Mouse (Mus musculus): ENCODE results near the gene Entpd2. TPM values are rescaled to one million over a fixed set of nuclear protein-coding genes. Genes with fewer than 3 reads are reported as not detected.

Entpd2 gene
- polyA plus RNA-seq, 1 experiment from 2014 or later = 3.6 TPM

GRCm38 (mm10) chr2:25423626-25424025 is 28.0 kb downstream of the Entpd2 start:
- no peak overlapping the region for H3K4me2 ChIP-seq
- peaks cover 4% of the 10 kb centered on the region; the same call in 1 of the 2 replicates for H3K4me1 ChIP-seq (replicated peaks)
- H3K4me3 ChIP-seq = no peak overlapping the region
- H3K9ac ChIP-seq = no peak overlapping the region
- H3K9me3 ChIP-seq = no peaks in the 10 kb centered on the region
- H3K36me3 ChIP-seq = no peaks in the 10 kb centered on the region
- 54% methylated on average over 1 of the region's 1 CpGs for WGBS
- peaks cover 40% of the 10 kb centered on the region for H3K27me3 ChIP-seq
- H3K27ac ChIP-seq = no peak overlapping the region
- no peak for ATAC-seq (ENCODE audit: low FRiP score)

GRCm38 (mm10) chr2:25425481-25425880 is 29.8 kb downstream of the Entpd2 start:
- Histone ChIP-seq H3K9me3 (no peaks in the 10 kb centered on the region), H3K27me3 (peaks cover 46% of the 10 kb centered on the region), H3K4me3 (no peak overlapping the region), H3K9ac (no peak overlapping the region), H3K4me2 (no peak overlapping the region), H3K36me3 (no peaks in the 10 kb centered on the region), H3K27ac (no peak overlapping the region), H3K4me1 (replicated peaks) (peaks cover 21% of the 10 kb centered on the region)
- WGBS = 52% methylated on average over 27 of the region's 27 CpGs
- ATAC-seq (ENCODE audit: low FRiP score) = no peak

GRCm38 (mm10) chr2:25426721-25427191 is 31.1 kb downstream of the Entpd2 start:
- H3K36me3 ChIP-seq = no peaks in the 10 kb centered on the region
- no peak overlapping the region for H3K4me3 ChIP-seq
- no peak for ATAC-seq (ENCODE audit: low FRiP score)
- no peak overlapping the region; the same call in 1 of the 2 replicates for H3K27ac ChIP-seq
- peaks cover 46% of the 10 kb centered on the region for H3K27me3 ChIP-seq
- WGBS = 30% methylated on average over 5 of the region's 5 CpGs
- no peak overlapping the region for H3K4me2 ChIP-seq
- no peaks in the 10 kb centered on the region for H3K9me3 ChIP-seq
- no peak overlapping the region for H3K9ac ChIP-seq
- peaks cover 33% of the 10 kb centered on the region for H3K4me1 ChIP-seq (replicated peaks)

GRCm38 (mm10) chr2:25427256-25427655 is 31.6 kb downstream of the Entpd2 start:
- Histone ChIP-seq H3K4me3 (no peak overlapping the region), H3K36me3 (no peaks in the 10 kb centered on the region), H3K9ac (no peak overlapping the region), H3K9me3 (no peaks in the 10 kb centered on the region), H3K27me3 (peaks cover 46% of the 10 kb centered on the region), H3K4me1 (replicated peaks) (peaks cover 38% of the 10 kb centered on the region), H3K27ac (no peak overlapping the region; the same call in 1 of the 2 replicates), H3K4me2 (no peak overlapping the region)
- no peak for ATAC-seq (ENCODE audit: low FRiP score)
- 91% methylated on average over 5 of the region's 5 CpGs for WGBS

GRCm38 (mm10) chr2:25428442-25429236 is 33.0 kb downstream of the Entpd2 start, which contains the start of gene Abca2:
Gene Abca2, plus strand, starts transcription at chr2:25428703.
- Histone ChIP-seq H3K27me3 (peaks cover 34% of the 10 kb centered on the region), H3K9me3 (no peaks in the 10 kb centered on the region), H3K4me2 (peak within 1 kb of the TSS; percentile 85), H3K9ac (peak within 1 kb of the TSS; percentile 88), H3K36me3 (peaks cover 9% of the 10 kb centered on the region), H3K4me3 (peak within 1 kb of the TSS; percentile 76), H3K4me1 (replicated peaks) (peaks cover 39% of the 10 kb centered on the region), H3K27ac (peak within 1 kb of the TSS; percentile 93)
- ATAC-seq (ENCODE audit: low FRiP score) = peak; percentile 89
- WGBS = under 1% methylated on average over 83 of the region's 89 CpGs

- no peaks in the 10 kb centered on the region for H3K9me3 ChIP-seq
- peak overlapping the region; percentile 3 for H3K27ac ChIP-seq
- H3K4me3 ChIP-seq = peak overlapping the region; percentile 76
- H3K4me1 ChIP-seq (replicated peaks) = peaks cover 39% of the 10 kb centered on the region
- peaks cover 18% of the 10 kb centered on the region for H3K36me3 ChIP-seq
- whole genome bisulfite sequencing = 76% methylated on average over 5 of the region's 5 CpGs
- no peak for ATAC-seq (ENCODE audit: low FRiP score)
- peak overlapping the region; percentile 88 for H3K9ac ChIP-seq
- peaks cover 26% of the 10 kb centered on the region for H3K27me3 ChIP-seq
- H3K4me2 ChIP-seq = peak overlapping the region; percentile 85
Observed at GRCm38 (mm10) chr2:25429435-25430180, 33.9 kb downstream of the Entpd2 start.

GRCm38 (mm10) chr2:25430395-25431233 is 34.9 kb downstream of the Entpd2 start:
- H3K9me3 ChIP-seq = no peaks in the 10 kb centered on the region
- no peak for ATAC-seq (ENCODE audit: low FRiP score)
- peak overlapping the region; percentile 85 for H3K4me2 ChIP-seq
- H3K4me1 ChIP-seq (replicated peaks) = peaks cover 36% of the 10 kb centered on the region
- WGBS = 55% methylated on average over 17 of the region's 17 CpGs
- H3K9ac ChIP-seq = peak overlapping the region; percentile 88
- peak overlapping the region; percentile 16 for H3K4me3 ChIP-seq
- 0 out of 2 replicates have a peak overlapping the region, but pooled peaks have one; percentile 40 for H3K27ac ChIP-seq
- H3K27me3 ChIP-seq = peaks cover 16% of the 10 kb centered on the region
- peaks cover 28% of the 10 kb centered on the region for H3K36me3 ChIP-seq

GRCm38 (mm10) chr2:25431308-25431855 is 35.7 kb downstream of the Entpd2 start:
- peaks cover 36% of the 10 kb centered on the region for H3K36me3 ChIP-seq
- no peak for ATAC-seq (ENCODE audit: low FRiP score)
- no peaks in the 10 kb centered on the region for H3K9me3 ChIP-seq
- peak overlapping the region; percentile 88 for H3K9ac ChIP-seq
- peaks cover 8% of the 10 kb centered on the region; the same call in 1 of the 2 replicates for H3K27me3 ChIP-seq
- H3K4me1 ChIP-seq (replicated peaks) = peaks cover 34% of the 10 kb centered on the region
- H3K27ac ChIP-seq = 0 out of 2 replicates have a peak overlapping the region, but pooled peaks have one; percentile 40
- no peak overlapping the region for H3K4me3 ChIP-seq
- 36% methylated on average over 6 of the region's 6 CpGs for WGBS
- H3K4me2 ChIP-seq = peak overlapping the region; percentile 85

- no peak for ATAC-seq (ENCODE audit: low FRiP score)
- Histone ChIP-seq H3K4me1 (replicated peaks) (peaks cover 34% of the 10 kb centered on the region), H3K27me3 (0 out of 2 replicates have a peak, but pooled peaks cover 5% of the 10 kb centered on the region), H3K4me3 (no peak overlapping the region), H3K36me3 (peaks cover 47% of the 10 kb centered on the region), H3K9ac (peak overlapping the region; percentile 8; the same call in 1 of the 2 replicates), H3K4me2 (no peak overlapping the region), H3K9me3 (no peaks in the 10 kb centered on the region), H3K27ac (no peak overlapping the region)
- 85% methylated on average over 11 of the region's 11 CpGs for WGBS
Observed at GRCm38 (mm10) chr2:25432326-25433098, 36.8 kb downstream of the Entpd2 start.

GRCm38 (mm10) chr2:25433101-25433500 is 37.4 kb downstream of the Entpd2 start:
- H3K4me1 ChIP-seq (replicated peaks) = peaks cover 34% of the 10 kb centered on the region
- 0 out of 2 replicates have a peak, but pooled peaks cover 5% of the 10 kb centered on the region for H3K27me3 ChIP-seq
- H3K9me3 ChIP-seq = no peaks in the 10 kb centered on the region
- ATAC-seq (ENCODE audit: low FRiP score) = no peak
- no peak overlapping the region for H3K9ac ChIP-seq
- H3K36me3 ChIP-seq = peaks cover 53% of the 10 kb centered on the region
- H3K4me2 ChIP-seq = no peak overlapping the region
- WGBS = 91% methylated on average over 17 of the region's 17 CpGs
- H3K27ac ChIP-seq = no peak overlapping the region
- H3K4me3 ChIP-seq = no peak overlapping the region

- ATAC-seq (ENCODE audit: low FRiP score) = no peak
- H3K27me3 ChIP-seq = 0 out of 2 replicates have a peak, but pooled peaks cover 5% of the 10 kb centered on the region
- peaks cover 30% of the 10 kb centered on the region for H3K4me1 ChIP-seq (replicated peaks)
- H3K36me3 ChIP-seq = peaks cover 65% of the 10 kb centered on the region
- no peak overlapping the region for H3K27ac ChIP-seq
- H3K4me3 ChIP-seq = no peak overlapping the region
- H3K9me3 ChIP-seq = no peaks in the 10 kb centered on the region
- no peak overlapping the region for H3K9ac ChIP-seq
- 91% methylated on average over 8 of the region's 8 CpGs for WGBS
- no peak overlapping the region for H3K4me2 ChIP-seq
Observed at GRCm38 (mm10) chr2:25434292-25434691, 38.6 kb downstream of the Entpd2 start.
